Mouse (Mus musculus): ENCODE results near the gene Gba.

- TF ChIP-seq EP300 (IDR thresholded peaks at IDR 0.05; ENCODE audit: low read depth) (no peak), CTCF (IDR thresholded peaks at IDR 0.05; ENCODE audit: low read depth) (no peak)
Observed at GRCm38 (mm10) chr3:89226361-89226760, 23.6 kb downstream of the Gba start.

Data from liver, postnatal 0 days (tissue).